Mouse (Mus musculus): ENCODE results near the gene Gdf10.

DNA sequence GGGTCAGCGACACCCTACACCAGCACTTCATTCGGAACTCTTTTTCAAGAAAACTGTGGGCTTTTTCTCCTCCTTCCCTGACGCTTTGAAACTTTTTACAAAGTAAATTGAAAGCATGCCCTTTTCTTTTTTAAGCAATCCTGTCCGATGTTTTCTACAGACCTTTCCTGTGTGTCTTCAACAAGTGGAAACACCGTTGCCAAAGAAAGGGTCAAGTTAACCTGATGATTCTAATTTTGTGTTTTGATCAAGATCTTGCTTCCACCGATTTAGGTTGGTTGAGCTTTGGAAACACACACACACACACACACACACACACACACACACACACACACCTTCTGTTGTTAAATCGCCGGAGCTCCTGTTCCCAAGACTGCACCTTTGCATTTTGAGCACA is 618 bp upstream of the Gdf10 start:
- TF ChIP-seq CTCF (IDR thresholded peaks at IDR 0.05; ENCODE audit: extremely low read depth, insufficient read depth, low read length) (no peak), POLR2A (IDR thresholded peaks at IDR 0.05; ENCODE audit: extremely low read depth, insufficient read depth, low read length) (no peak)

Measured in cortical plate, adult 2 months (tissue).